Mouse (Mus musculus): ENCODE measurements around the gene Pgap3. TPM values are rescaled to one million over a fixed set of nuclear protein-coding genes. Genes with fewer than 3 reads are reported as not detected.
A peak's percentile ranks its signal among the peaks of the same experiment; 100 is the strongest.

Pgap3 gene
- polyA plus RNA-seq (2015; fragmentation: Nextera tagmentation; extraction: Ambion mirVana) = 13.0 and 15.7 TPM in 2 replicates

- Histone ChIP-seq H3K27ac (peak within 1 kb of the TSS; percentile 97), H3K36me3 (no peaks in the 10 kb centered on the region)
- under 1% methylated on average over 40 of the region's 40 CpGs for WGBS
Observed at GRCm38 (mm10) chr11:98400161-98400726, at the start of gene Pgap3. Pgap3 (minus strand) TSS chr11:98400490.

DNA sequence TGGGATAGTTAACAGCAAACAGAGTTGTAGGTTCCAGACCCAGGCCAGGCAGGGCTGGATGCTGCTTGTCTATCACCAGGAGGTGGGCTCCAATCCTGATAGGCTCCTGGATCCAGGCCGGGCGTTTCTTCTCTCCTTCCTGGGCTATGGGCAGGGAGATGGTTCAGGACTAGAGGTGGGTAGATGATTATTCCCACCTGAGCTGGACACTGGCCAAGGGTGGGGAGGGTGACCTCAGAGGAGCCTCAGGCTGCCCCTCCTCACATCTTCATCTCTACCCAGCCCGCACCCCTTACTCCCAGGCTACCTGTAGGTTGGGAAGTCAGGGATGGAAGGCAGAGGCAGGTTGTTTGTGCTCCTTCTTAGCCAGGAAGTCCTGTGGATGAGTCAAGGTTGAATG, 49.1 kb upstream of the Pgap3 start:
- Histone ChIP-seq H3K27ac (no peak overlapping the region), H3K9ac (no peak overlapping the region), H3K36me3 (peaks cover 4% of the 10 kb centered on the region; the same call in 1 of the 2 replicates), H3K4me1 (peaks cover 10% of the 10 kb centered on the region), H3K27me3 (replicated peaks) (peaks cover 4% of the 10 kb centered on the region; the same call in 1 of the 2 replicates), H3K4me3 (replicated peaks) (peak overlapping the region; percentile 48; the same call in 1 of the 2 replicates), H3K9me3 (no peaks in the 10 kb centered on the region), H3K4me2 (peak overlapping the region; percentile 49)
- 63% methylated on average over 3 of the region's 3 CpGs for WGBS
- no peak for ATAC-seq (ENCODE audit: insufficient read depth, low FRiP score, low read depth)

More at GRCm38 (mm10) chr11:98400161-98400726, at the start of gene Pgap3:
- Histone ChIP-seq H3K27me3 (replicated peaks) (0 out of 2 replicates have a peak, but pooled peaks cover 4% of the 10 kb centered on the region), H3K4me3 (replicated peaks) (peak within 1 kb of the TSS; percentile 74), H3K4me1 (peaks cover 11% of the 10 kb centered on the region), H3K9me3 (no peaks in the 10 kb centered on the region), H3K4me2 (peak within 1 kb of the TSS; percentile 71), H3K9ac (peak within 1 kb of the TSS; percentile 53; the same call in 1 of the 2 replicates)
- ATAC-seq (ENCODE audit: insufficient read depth, low FRiP score, low read depth) = peak; percentile 83

GRCm38 (mm10) chr11:98448191-98448790, 48.0 kb upstream of the Pgap3 start:
- Histone ChIP-seq H3K4me1 (peaks cover 10% of the 10 kb centered on the region), H3K4me2 (peak overlapping the region; percentile 49), H3K9ac (no peak overlapping the region), H3K4me3 (replicated peaks) (peak overlapping the region; percentile 48), H3K9me3 (no peaks in the 10 kb centered on the region), H3K27ac (peak overlapping the region; percentile 89), H3K36me3 (peaks cover 4% of the 10 kb centered on the region; the same call in 1 of the 2 replicates), H3K27me3 (replicated peaks) (peaks cover 4% of the 10 kb centered on the region; the same call in 1 of the 2 replicates)
- ATAC-seq (ENCODE audit: insufficient read depth, low FRiP score, low read depth) = peak; percentile 64
- WGBS = 24% methylated on average over 13 of the region's 13 CpGs

DNA sequence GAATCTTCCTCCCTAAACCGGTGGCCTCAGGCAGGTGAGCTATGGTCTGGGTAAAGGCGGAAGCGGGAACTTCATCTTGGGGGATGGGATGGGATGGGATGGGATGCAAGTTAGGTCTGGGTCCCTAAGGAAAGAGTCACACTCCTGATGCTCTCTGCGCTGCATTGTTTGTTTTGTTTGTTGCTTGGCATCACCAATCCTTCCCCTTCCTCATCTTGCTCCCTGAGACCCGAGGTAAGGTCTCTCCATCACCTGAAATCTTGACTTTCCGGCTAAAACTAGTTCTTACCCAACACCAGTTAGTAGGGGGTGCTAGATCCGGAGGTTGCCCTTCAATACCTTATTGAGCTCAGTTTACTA, 47.2 kb upstream of the Pgap3 start:
- Histone ChIP-seq H3K4me3 (replicated peaks) (peak overlapping the region; percentile 48), H3K27me3 (replicated peaks) (peaks cover 4% of the 10 kb centered on the region; the same call in 1 of the 2 replicates), H3K9ac (peak overlapping the region; percentile 31; the same call in 1 of the 2 replicates), H3K36me3 (peaks cover 4% of the 10 kb centered on the region; the same call in 1 of the 2 replicates), H3K9me3 (no peaks in the 10 kb centered on the region), H3K4me1 (peaks cover 10% of the 10 kb centered on the region), H3K27ac (peak overlapping the region; percentile 89), H3K4me2 (peak overlapping the region; percentile 49)
- 11% methylated on average over 7 of the region's 7 CpGs for WGBS
- ATAC-seq (ENCODE audit: insufficient read depth, low FRiP score, low read depth) = no peak

GRCm38 (mm10) chr11:98446562-98447474, 46.5 kb upstream of the Pgap3 start:
- peak overlapping the region; percentile 31; the same call in 1 of the 2 replicates for H3K9ac ChIP-seq
- peak overlapping the region; percentile 49 for H3K4me2 ChIP-seq
- H3K36me3 ChIP-seq = peaks cover 4% of the 10 kb centered on the region; the same call in 1 of the 2 replicates
- peak overlapping the region; percentile 89 for H3K27ac ChIP-seq
- no peaks in the 10 kb centered on the region for H3K9me3 ChIP-seq
- 1% methylated on average over 33 of the region's 33 CpGs for WGBS
- H3K4me1 ChIP-seq = peaks cover 10% of the 10 kb centered on the region
- peak; percentile 86 for ATAC-seq (ENCODE audit: insufficient read depth, low FRiP score, low read depth)
- peaks cover 4% of the 10 kb centered on the region; the same call in 1 of the 2 replicates for H3K27me3 ChIP-seq (replicated peaks)
- peak overlapping the region; percentile 48 for H3K4me3 ChIP-seq (replicated peaks)

DNA sequence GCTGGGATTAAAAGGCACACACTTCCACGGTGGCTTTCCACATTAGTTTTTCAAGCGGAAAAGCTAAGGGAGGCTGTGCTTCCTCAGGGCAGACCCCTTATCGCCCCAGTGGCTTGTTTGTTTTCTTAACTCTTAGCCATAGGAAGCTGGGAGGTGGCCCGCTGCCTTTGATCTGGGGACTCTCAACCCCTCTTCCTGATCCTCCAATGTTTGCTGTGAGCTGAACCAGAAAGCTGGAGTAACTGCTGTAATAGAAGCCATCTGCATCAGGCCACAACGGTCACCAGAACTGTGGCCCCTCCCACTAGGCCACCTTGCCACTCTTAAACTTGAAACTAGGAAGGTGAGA, 45.9 kb upstream of the Pgap3 start, which contains the start of gene Grb7:
Gene Grb7, plus strand, starts transcription at position 182 of the 349 bp plus-strand sequence.
- Histone ChIP-seq H3K4me2 (peak within 1 kb of the TSS; percentile 49), H3K9me3 (no peaks in the 10 kb centered on the region), H3K36me3 (0 out of 2 replicates have a peak, but pooled peaks cover 4% of the 10 kb centered on the region), H3K9ac (peak within 1 kb of the TSS; percentile 31; the same call in 1 of the 2 replicates), H3K4me1 (peaks cover 10% of the 10 kb centered on the region), H3K4me3 (replicated peaks) (peak within 1 kb of the TSS; percentile 48), H3K27me3 (replicated peaks) (peaks cover 4% of the 10 kb centered on the region; the same call in 1 of the 2 replicates), H3K27ac (peak within 1 kb of the TSS; percentile 89)
- 8% methylated on average over 5 of the region's 5 CpGs for WGBS
- peak; percentile 2; the same call in 1 of the 2 replicates for ATAC-seq (ENCODE audit: insufficient read depth, low FRiP score, low read depth)

- Histone ChIP-seq H3K27ac (peak overlapping the region; percentile 89), H3K36me3 (no peaks in the 10 kb centered on the region), H3K9ac (no peak overlapping the region), H3K27me3 (replicated peaks) (peaks cover 4% of the 10 kb centered on the region; the same call in 1 of the 2 replicates), H3K4me1 (peaks cover 10% of the 10 kb centered on the region), H3K9me3 (no peaks in the 10 kb centered on the region), H3K4me2 (no peak overlapping the region), H3K4me3 (replicated peaks) (no peak overlapping the region)
- ATAC-seq (ENCODE audit: insufficient read depth, low FRiP score, low read depth) = no peak
- WGBS = 40% methylated on average over 4 of the region's 4 CpGs
Observed at GRCm38 (mm10) chr11:98445679-98446078, 45.4 kb upstream of the Pgap3 start.

DNA sequence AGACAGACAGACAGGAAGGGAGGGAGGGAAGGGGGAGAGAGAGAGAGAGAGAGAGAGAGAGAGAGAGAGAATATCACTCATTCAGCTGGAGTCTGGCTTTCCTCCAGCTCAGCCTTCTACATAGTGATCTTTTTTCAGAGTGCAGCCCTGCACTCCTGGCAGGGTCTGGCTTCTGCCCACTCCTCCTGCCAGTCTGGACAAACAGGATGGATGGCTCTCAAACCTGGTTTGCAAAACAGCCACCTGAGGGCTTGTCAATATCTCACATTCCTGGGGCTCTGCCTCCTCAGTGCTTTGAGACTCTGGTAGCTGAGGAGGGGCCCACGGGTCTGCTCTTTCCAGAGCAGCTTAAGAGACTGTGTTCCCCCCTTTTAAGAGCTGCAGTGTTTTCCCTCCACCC, 44.9 kb upstream of the Pgap3 start:
- Histone ChIP-seq H3K4me1 (peaks cover 10% of the 10 kb centered on the region), H3K27ac (peak overlapping the region; percentile 89), H3K36me3 (no peaks in the 10 kb centered on the region), H3K4me2 (no peak overlapping the region), H3K9me3 (no peaks in the 10 kb centered on the region), H3K9ac (no peak overlapping the region), H3K27me3 (replicated peaks) (peaks cover 4% of the 10 kb centered on the region; the same call in 1 of the 2 replicates), H3K4me3 (replicated peaks) (no peak overlapping the region)
- no peak for ATAC-seq (ENCODE audit: insufficient read depth, low FRiP score, low read depth)
- 17% methylated on average over 1 of the region's 1 CpGs for WGBS

DNA sequence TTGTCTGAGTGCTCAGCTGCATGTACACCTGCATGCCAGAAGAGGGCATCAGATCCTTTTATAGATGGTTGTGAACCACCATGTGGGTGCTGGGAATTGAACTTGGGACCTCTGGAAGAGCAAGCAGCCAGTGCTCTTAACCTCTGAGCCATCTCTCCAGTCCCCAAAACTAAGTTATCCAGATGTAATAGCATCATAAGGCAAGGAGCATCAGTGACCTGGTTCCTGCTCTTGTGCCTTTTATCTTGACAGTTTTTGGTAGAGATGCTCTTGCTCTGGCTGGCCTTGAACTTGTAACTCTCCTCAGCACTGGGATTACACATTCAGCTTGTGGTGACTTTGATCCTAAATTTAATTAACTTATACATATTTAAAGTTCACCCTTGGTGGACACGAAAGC, 43.4 kb upstream of the Pgap3 start:
- H3K9me3 ChIP-seq = no peaks in the 10 kb centered on the region
- H3K4me2 ChIP-seq = no peak overlapping the region
- ATAC-seq (ENCODE audit: insufficient read depth, low FRiP score, low read depth) = no peak
- peaks cover 5% of the 10 kb centered on the region for H3K4me1 ChIP-seq
- no peak overlapping the region for H3K4me3 ChIP-seq (replicated peaks)
- WGBS = 92% methylated on average over 1 of the region's 1 CpGs
- H3K36me3 ChIP-seq = no peaks in the 10 kb centered on the region
- peaks cover 4% of the 10 kb centered on the region; the same call in 1 of the 2 replicates for H3K27me3 ChIP-seq (replicated peaks)
- H3K27ac ChIP-seq = no peak overlapping the region
- H3K9ac ChIP-seq = no peak overlapping the region

- peak; percentile 95 for ATAC-seq (ENCODE audit: insufficient read depth, low FRiP score, low read depth)
Observed at GRCm38 (mm10) chr11:98438331-98439158, 38.3 kb upstream of the Pgap3 start, which contains the start of gene Mien1. Mien1 (minus strand) TSS chr11:98438991.

More at GRCm38 (mm10) chr11:98438331-98439158, 38.3 kb upstream of the Pgap3 start, which contains the start of gene Mien1:
- Histone ChIP-seq H3K27me3 (replicated peaks) (no peaks in the 10 kb centered on the region), H3K36me3 (peaks cover 28% of the 10 kb centered on the region), H3K4me3 (replicated peaks) (peak within 1 kb of the TSS; percentile 71), H3K4me1 (peaks cover 8% of the 10 kb centered on the region), H3K4me2 (peak within 1 kb of the TSS; percentile 84), H3K27ac (peak within 1 kb of the TSS; percentile 84), H3K9me3 (no peaks in the 10 kb centered on the region), H3K9ac (peak within 1 kb of the TSS; percentile 26; the same call in 1 of the 2 replicates)
- 1% methylated on average over 43 of the region's 43 CpGs for WGBS
